ENCODE assay signal across 30 mouse cellular contexts in genomic region chr5:117364821-117365220, GRCm38 (mm10). TPM values are rescaled to one million over a fixed set of nuclear protein-coding genes. Genes with fewer than 3 reads are reported as not detected.
DNase-seq lines count a peak whose midpoint lies in the region; ATAC-seq and TF ChIP-seq lines count a peak whose summit lies in the region.
"Had no signal": no experiment of that assay in that cellular context is flagged by ENCODE, and none has a peak within 500 bp of the region (broad histone marks: within the 10 kb centered on the region; RNA-seq: fewer than 3 reads in every experiment).

No protein-coding gene starts in this region.

- no peak overlapping the region for H3K4me3 ChIP-seq in kidney, adult 2 months (ENCODE audit: insufficient read depth, low read depth, low read length)
- no peak overlapping the region for H3K4me3 ChIP-seq in ES-Bruce4 (ENCODE audit: low read depth, low read length)
- H3K4me3 ChIP-seq in intestine, postnatal 0 days (ENCODE audit: low read depth, low read length): peak overlapping the region; percentile 27; the same call in 1 of the 2 replicates
- H3K4me3 ChIP-seq in small intestine, adult 2 months (ENCODE audit: low read depth, low read length): peak overlapping the region; percentile 60
- H3K4me3 ChIP-seq in hindbrain, embryonic 13.5 days: no peak overlapping the region
- H3K4me3 ChIP-seq: embryonic facial prominence, embryonic 12.5 days; forebrain, embryonic 15.5 days; heart, embryonic 13.5 days; hindbrain, embryonic 10.5 days; limb, embryonic 10.5 days; limb, embryonic 15.5 days; lung, embryonic 15.5 days had no signal

- 52% methylated on average over 3 of the region's 3 CpGs for WGBS in kidney, adult 2 months
- WGBS in intestine, postnatal 0 days: 78% methylated on average over 3 of the region's 3 CpGs
- 57% methylated on average over 3 of the region's 3 CpGs for WGBS in small intestine, adult 2 months
- WGBS in hindbrain, embryonic 13.5 days: 88% methylated on average over 3 of the region's 3 CpGs

- H3K4me2 ChIP-seq in intestine, postnatal 0 days (replicated peaks; ENCODE audit: low read depth): peak overlapping the region; percentile 57
- no peak overlapping the region for H3K4me2 ChIP-seq in hindbrain, embryonic 13.5 days
- H3K4me2 ChIP-seq: embryonic facial prominence, embryonic 12.5 days; forebrain, embryonic 15.5 days; heart, embryonic 13.5 days; limb, embryonic 15.5 days; lung, embryonic 15.5 days; midbrain, embryonic 11.5 days had no signal

- TF ChIP-seq CTCF in kidney, adult 2 months (conservative IDR thresholded peaks at IDR 0.05; ENCODE audit: insufficient read depth, insufficient read length, low read depth, low read length): no peak
- no peak for TF ChIP-seq CTCF in ES-Bruce4 (IDR thresholded peaks at IDR 0.05; ENCODE audit: low read depth, low read length)
- TF ChIP-seq CTCF in intestine, postnatal 0 days (IDR thresholded peaks at IDR 0.05; ENCODE audit: low read depth): no peak
- no peak for TF ChIP-seq CTCF in small intestine, adult 2 months (IDR thresholded peaks at IDR 0.05; ENCODE audit: extremely low read depth, insufficient read length, insufficient replicate concordance, low read depth, low read length)

- peaks cover 56% of the 10 kb centered on the region for H3K4me1 ChIP-seq in kidney, adult 2 months (ENCODE audit: control insufficient read depth, insufficient read depth, low read length)
- H3K4me1 ChIP-seq in ES-Bruce4 (ENCODE audit: control insufficient read depth, insufficient read depth, low read length): peaks cover 21% of the 10 kb centered on the region
- H3K4me1 ChIP-seq in intestine, postnatal 0 days (replicated peaks; ENCODE audit: control insufficient read depth, insufficient read depth, low read length): peaks cover 6% of the 10 kb centered on the region
- H3K4me1 ChIP-seq in small intestine, adult 2 months (ENCODE audit: control insufficient read depth, insufficient read depth, insufficient read length, low read length): peaks cover 34% of the 10 kb centered on the region
- peaks cover 33% of the 10 kb centered on the region for H3K4me1 ChIP-seq in hindbrain, embryonic 13.5 days (replicated peaks)

- no peaks in the 10 kb centered on the region for H3K27me3 ChIP-seq in kidney, adult 2 months (replicated peaks; ENCODE audit: control insufficient read depth, insufficient read depth, low read length)
- no peaks in the 10 kb centered on the region for H3K27me3 ChIP-seq in ES-Bruce4 (ENCODE audit: control insufficient read depth, insufficient read depth, low read length, poor library complexity, severe bottlenecking)
- no peaks in the 10 kb centered on the region for H3K27me3 ChIP-seq in intestine, postnatal 0 days (replicated peaks; ENCODE audit: control insufficient read depth, insufficient read depth, low read length)
- H3K27me3 ChIP-seq in small intestine, adult 2 months (ENCODE audit: control insufficient read depth, insufficient read depth, low read length): no peaks in the 10 kb centered on the region
- H3K27me3 ChIP-seq in hindbrain, embryonic 13.5 days: no peaks in the 10 kb centered on the region
- H3K27me3 ChIP-seq: embryonic facial prominence, embryonic 12.5 days; forebrain, embryonic 15.5 days; heart, embryonic 13.5 days; limb, embryonic 15.5 days; lung, embryonic 15.5 days had no signal

- no peak overlapping the region for H3K9ac ChIP-seq in ES-Bruce4 (ENCODE audit: low read depth, poor library complexity, severe bottlenecking)
- peak overlapping the region; percentile 31; the same call in 1 of the 2 replicates for H3K9ac ChIP-seq in intestine, postnatal 0 days (ENCODE audit: low read depth, low read length)
- H3K9ac ChIP-seq in hindbrain, embryonic 13.5 days: no peak overlapping the region
- H3K9ac ChIP-seq: embryonic facial prominence, embryonic 12.5 days; forebrain, embryonic 15.5 days; heart, embryonic 13.5 days; limb, embryonic 15.5 days; lung, embryonic 15.5 days had no signal

- 0 out of 2 replicates have a peak overlapping the region, but pooled peaks have one; percentile 41 for H3K27ac ChIP-seq in kidney, adult 2 months (ENCODE audit: insufficient read depth, low read depth, low read length)
- peak overlapping the region; percentile 61 for H3K27ac ChIP-seq in ES-Bruce4 (ENCODE audit: insufficient read depth, low read length)
- H3K27ac ChIP-seq in intestine, postnatal 0 days (ENCODE audit: low read depth, low read length): peak overlapping the region; percentile 99
- peak overlapping the region; percentile 82 for H3K27ac ChIP-seq in small intestine, adult 2 months (ENCODE audit: insufficient read depth, low read depth, low read length)
- H3K27ac ChIP-seq in hindbrain, embryonic 13.5 days: no peak overlapping the region
- H3K27ac ChIP-seq: embryonic facial prominence, embryonic 12.5 days; forebrain, embryonic 15.5 days; heart, embryonic 13.5 days; hindbrain, embryonic 10.5 days; limb, embryonic 10.5 days; limb, embryonic 15.5 days; lung, embryonic 15.5 days had no signal

- no peaks in the 10 kb centered on the region for H3K9me3 ChIP-seq in ES-Bruce4 (replicated peaks; ENCODE audit: control insufficient read depth, insufficient read depth, low read length, poor library complexity, severe bottlenecking)
- no peaks in the 10 kb centered on the region for H3K9me3 ChIP-seq in intestine, postnatal 0 days (ENCODE audit: control insufficient read depth)
- H3K9me3 ChIP-seq in hindbrain, embryonic 13.5 days: no peaks in the 10 kb centered on the region
- H3K9me3 ChIP-seq: embryonic facial prominence, embryonic 12.5 days; forebrain, embryonic 15.5 days; heart, embryonic 13.5 days; hindbrain, embryonic 10.5 days; limb, embryonic 10.5 days; limb, embryonic 15.5 days; lung, embryonic 15.5 days had no signal

- DNase-seq in kidney, adult 2 months: no peak
- no peak for DNase-seq in kidney, postnatal 25 days
- DNase-seq in urinary bladder, adult 18-20 months (ENCODE audit: low spot score in 2 of 2): no peak
- DNase-seq: adrenal gland, adult 2 months; adrenal gland, postnatal 36 days; cerebellum, adult 2 months; cerebellum, postnatal 14 days; gastrocnemius, postnatal 36 days; heart, postnatal 10 days; kidney, postnatal 14 days; layer of hippocampus, postnatal 36 days; lung, postnatal 36 days; right cerebral cortex, postnatal 25 days; thymus, adult 2 months; thymus, postnatal 36 days had no signal

- ATAC-seq in intestine, postnatal 0 days: no peak
- no peak for ATAC-seq in hindbrain, embryonic 13.5 days (ENCODE audit: low FRiP score)
- ATAC-seq: activated CD4-positive, CD25-positive, alpha-beta regulatory T cell, adult 4 months; forebrain, embryonic 15.5 days; hindbrain, embryonic 16.5 days; midbrain, embryonic 16.5 days had no signal

- TF ChIP-seq EP300 in ES-Bruce4 (IDR thresholded peaks at IDR 0.05; ENCODE audit: insufficient read depth, low read depth, low read length): no peak

- no peak for TF ChIP-seq POLR2A in kidney, adult 2 months (IDR thresholded peaks at IDR 0.05; ENCODE audit: low read depth, low read length)
- TF ChIP-seq POLR2A in ES-Bruce4 (IDR thresholded peaks at IDR 0.05; ENCODE audit: insufficient read depth, low read length): no peak
- no peak for TF ChIP-seq POLR2A in small intestine, adult 2 months (IDR thresholded peaks at IDR 0.05; ENCODE audit: low read depth, low read length)

- no peaks in the 10 kb centered on the region; the same call in 1 of the 2 replicates for H3K36me3 ChIP-seq in kidney, adult 2 months (ENCODE audit: control insufficient read depth, insufficient read depth, low read length)
- peaks cover 28% of the 10 kb centered on the region for H3K36me3 ChIP-seq in ES-Bruce4 (ENCODE audit: control insufficient read depth, insufficient read depth, low read length, poor library complexity, severe bottlenecking)
- peaks cover 41% of the 10 kb centered on the region for H3K36me3 ChIP-seq in intestine, postnatal 0 days (ENCODE audit: control insufficient read depth, insufficient read depth)
- peaks cover 47% of the 10 kb centered on the region for H3K36me3 ChIP-seq in small intestine, adult 2 months (ENCODE audit: control insufficient read depth, insufficient read depth, low read length)
- H3K36me3 ChIP-seq in hindbrain, embryonic 13.5 days: peaks cover 66% of the 10 kb centered on the region

RNA-seq across cellular contexts. Expression of gene Wsb2, which starts 7.7 kb away (rescaled TPM):
- 205 and 234 TPM in 2 replicates for polyA plus RNA-seq in kidney, adult 2 months (2012; rRNA removed)
- polyA plus RNA-seq in ES-Bruce4 (2011; ENCODE audit: insufficient read depth, insufficient read length, low read depth, missing spikeins): 49.5 and 56.1 TPM in 2 replicates
- 125 and 130 TPM in 2 replicates for polyA plus RNA-seq in intestine, postnatal 0 days (2015; fragmentation: Nextera tagmentation; extraction: Ambion mirVana)
- polyA plus RNA-seq in small intestine, adult 2 months (2012; rRNA removed): 84.3 and 194 TPM in 2 replicates
- polyA plus RNA-seq in hindbrain, embryonic 13.5 days (2015; fragmentation: Nextera tagmentation; extraction: Ambion mirVana): 181 and 194 TPM in 2 replicates

RNA-seq across cellular contexts. Expression of gene Rfc5, which starts 24.0 kb away (rescaled TPM):
- 12.9 and 13.0 TPM in 2 replicates for polyA plus RNA-seq in kidney, adult 2 months (2012; rRNA removed)
- polyA plus RNA-seq in ES-Bruce4 (2011; ENCODE audit: insufficient read depth, insufficient read length, low read depth, missing spikeins): 146 and 158 TPM in 2 replicates
- polyA plus RNA-seq in intestine, postnatal 0 days (2015; fragmentation: Nextera tagmentation; extraction: Ambion mirVana): 29.1 and 29.9 TPM in 2 replicates
- 8.5 and 20.8 TPM in 2 replicates for polyA plus RNA-seq in small intestine, adult 2 months (2012; rRNA removed)
- polyA plus RNA-seq in hindbrain, embryonic 13.5 days (2015; fragmentation: Nextera tagmentation; extraction: Ambion mirVana): 33.7 and 37.5 TPM in 2 replicates

RNA-seq across cellular contexts. Expression of gene Vsig10, which starts 45.9 kb away (rescaled TPM):
- 17.2 and 20.8 TPM in 2 replicates for polyA plus RNA-seq in kidney, adult 2 months (2012; rRNA removed)
- 15.7 and 21.6 TPM in 2 replicates for polyA plus RNA-seq in ES-Bruce4 (2011; ENCODE audit: insufficient read depth, insufficient read length, low read depth, missing spikeins)
- polyA plus RNA-seq in intestine, postnatal 0 days (2015; fragmentation: Nextera tagmentation; extraction: Ambion mirVana): 13.9 and 14.9 TPM in 2 replicates
- 22.9 and 67.6 TPM in 2 replicates for polyA plus RNA-seq in small intestine, adult 2 months (2012; rRNA removed)
- 1.5 and 1.9 TPM in 2 replicates for polyA plus RNA-seq in hindbrain, embryonic 13.5 days (2015; fragmentation: Nextera tagmentation; extraction: Ambion mirVana)

RNA-seq across cellular contexts. Expression of gene Ksr2, which starts 49.0 kb away (rescaled TPM):
- 1.6 and 1.9 TPM in 2 replicates for polyA plus RNA-seq in kidney, adult 2 months (2012; rRNA removed)
- polyA plus RNA-seq in ES-Bruce4 (2011; ENCODE audit: insufficient read depth, insufficient read length, low read depth, missing spikeins): 1.3 and 1.6 TPM in 2 replicates
- 0.12 and 0.24 TPM in 2 replicates for polyA plus RNA-seq in intestine, postnatal 0 days (2015; fragmentation: Nextera tagmentation; extraction: Ambion mirVana)
- 0.05 and 0.14 TPM in 2 replicates for polyA plus RNA-seq in small intestine, adult 2 months (2012; rRNA removed)
- 6.4 and 7.1 TPM in 2 replicates for polyA plus RNA-seq in hindbrain, embryonic 13.5 days (2015; fragmentation: Nextera tagmentation; extraction: Ambion mirVana)
- polyA plus RNA-seq: limb, embryonic 10.5 days had no signal

Comparison
In these comparisons a context has a peak if more than half of its experiments do, and no peak if none do; other contexts are left out.
1. H3K4me3 ChIP-seq: peak in intestine, postnatal 0 days (single experiment) and small intestine, adult 2 months (single experiment); none in kidney, adult 2 months (single experiment), ES-Bruce4 (single experiment) and hindbrain, embryonic 13.5 days (single experiment).